Mouse (Mus musculus) myocyte (in vitro differentiated cells): ENCODE data around the gene Cyp2a5.
"Not testable (repeated sequence)": the region's sequence is repeated elsewhere in the genome, so short reads cannot be mapped to it uniquely, and the experiment has no call there.

Experiments
- E2F4 ChIP-seq: IDR thresholded peaks from one replicate; pipeline ENCODE4 v1.6.1; 2011; ENCODE audit warnings: mild to moderate bottlenecking, control low read depth, moderate library complexity; ENCODE audit not compliant: insufficient read depth
- MAX ChIP-seq: IDR thresholded peaks from one replicate; pipeline ENCODE4 v1.6.1; 2011; ENCODE audit warnings: low read depth, mild to moderate bottlenecking, control low read depth
- MYOD1 ChIP-seq, 3 experiments: IDR thresholded peaks; one replicate each; pipeline ENCODE4 v1.6.1; 2011; ENCODE audit warnings: control low read depth in 2 of 3, low read depth in 2 of 3, mild to moderate bottlenecking in 2 of 3, moderate library complexity in 1 of 3; ENCODE audit not compliant: insufficient read length in 2 of 3, control insufficient read depth in 1 of 3
- MYOG ChIP-seq, 3 experiments: IDR thresholded peaks; one replicate each; pipeline ENCODE4 v1.6.1; 2011; ENCODE audit warnings: control low read depth in 2 of 3, low read depth in 2 of 3, mild to moderate bottlenecking in 2 of 3; ENCODE audit not compliant: insufficient read length in 2 of 3, control insufficient read depth in 1 of 3, insufficient read depth in 1 of 3
- POLR2A ChIP-seq: IDR thresholded peaks from one replicate; pipeline ENCODE4 v1.6.1; 2011; ENCODE audit warnings: low read depth, mild to moderate bottlenecking, control low read depth, moderate library complexity; ENCODE audit not compliant: insufficient read length
- POLR2AphosphoS2 ChIP-seq: IDR thresholded peaks from one replicate; pipeline ENCODE4 v1.6.1; 2011; ENCODE audit warnings: low read depth, control low read depth; ENCODE audit not compliant: insufficient read length
- REST ChIP-seq: IDR thresholded peaks from one replicate; pipeline ENCODE4 v1.6.1; 2011; ENCODE audit warnings: mild to moderate bottlenecking, control low read depth, moderate library complexity; ENCODE audit not compliant: insufficient read depth, insufficient read length
- TCF12 ChIP-seq: IDR thresholded peaks from one replicate; pipeline ENCODE4 v1.6.1; 2011; ENCODE audit warnings: mild to moderate bottlenecking, control low read depth; ENCODE audit not compliant: poor library complexity, insufficient read depth, severe bottlenecking
- TCF3 ChIP-seq: IDR thresholded peaks from one replicate; pipeline ENCODE4 v1.6.1; 2011; ENCODE audit warnings: low read depth, control low read depth; ENCODE audit not compliant: insufficient read length
- USF1 ChIP-seq: IDR thresholded peaks from one replicate; pipeline ENCODE4 v1.6.1; 2011; ENCODE audit warnings: low read depth, mild to moderate bottlenecking, control low read depth, moderate library complexity

- TF ChIP-seq MYOD1 (IDR thresholded peaks at IDR 0.05; ENCODE audit: control insufficient read depth in 1 of 3, insufficient read length in 2 of 3, low read depth in 2 of 3); POLR2A; TCF3; REST; TCF12; USF1; E2F4; MYOG (IDR thresholded peaks at IDR 0.05; ENCODE audit: control insufficient read depth in 1 of 3, insufficient read depth in 1 of 3, insufficient read length in 2 of 3, low read depth in 2 of 3); POLR2AphosphoS2; MAX: not testable (repeated sequence)
These were observed 45.5 kb downstream of the Cyp2a5 start for GRCm38 (mm10) chr7:26880600-26880999.
